Mouse (Mus musculus) thymus, postnatal 36 days (tissue): Measurements from ENCODE around the gene Ppfia1.
A peak's percentile ranks its signal among the peaks of the same experiment; 100 is the strongest.

ENCODE experiments used
- DNase-seq, 2 experiments: peaks; one replicate each; pipeline ENCODE4 v3.0.0; 2022; ENCODE audit warnings: mixed read lengths in 2 of 2

Ppfia1 gene

DNA sequence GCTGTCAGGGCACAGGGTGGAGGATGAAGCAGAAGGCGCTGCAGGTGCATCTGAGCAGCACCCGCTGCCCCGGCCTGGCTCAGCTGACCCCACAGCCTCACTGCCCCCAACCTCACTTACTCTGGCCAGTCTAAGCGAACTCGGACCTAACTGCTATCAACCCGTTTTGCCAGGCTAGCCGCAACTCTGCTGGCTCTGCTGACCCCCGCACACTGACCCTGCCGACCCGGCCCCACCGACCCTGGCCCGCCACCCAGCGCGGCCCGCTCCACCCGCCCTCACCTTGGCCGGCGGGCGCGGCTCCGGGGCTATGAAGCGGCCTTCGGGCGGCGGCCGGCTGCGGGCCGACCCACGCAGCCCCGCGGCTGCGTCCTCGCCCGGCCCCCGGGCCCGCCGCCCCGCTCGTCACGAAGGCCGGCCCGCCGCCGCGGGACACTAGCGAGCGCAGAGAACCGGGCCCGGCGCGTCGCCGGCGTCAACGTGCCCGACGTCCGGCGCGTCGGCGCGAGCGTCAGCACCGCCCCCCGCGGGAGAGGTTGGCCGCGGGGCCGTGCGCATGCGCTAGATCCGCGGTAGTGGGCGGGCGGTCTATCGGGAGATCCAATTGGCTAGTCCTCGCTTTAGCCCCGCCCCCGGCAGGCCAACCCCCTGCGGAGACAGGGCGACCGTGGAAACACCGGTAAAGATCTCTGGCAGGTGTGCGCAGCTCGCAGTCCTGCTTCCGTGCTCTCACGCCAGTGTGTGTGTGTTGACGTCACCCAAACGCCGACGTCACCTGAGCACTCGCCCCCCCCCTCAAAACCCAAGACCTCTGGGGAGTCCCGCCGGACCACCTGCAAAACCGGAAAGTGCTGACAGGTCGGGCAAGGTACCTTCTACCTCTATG, at the start of gene Ppfia1:
Gene Ppfia1 (minus strand): TSS at position 493 of the 886 bp plus-strand sequence.
- DNase-seq: peak; percentile 99

DNA sequence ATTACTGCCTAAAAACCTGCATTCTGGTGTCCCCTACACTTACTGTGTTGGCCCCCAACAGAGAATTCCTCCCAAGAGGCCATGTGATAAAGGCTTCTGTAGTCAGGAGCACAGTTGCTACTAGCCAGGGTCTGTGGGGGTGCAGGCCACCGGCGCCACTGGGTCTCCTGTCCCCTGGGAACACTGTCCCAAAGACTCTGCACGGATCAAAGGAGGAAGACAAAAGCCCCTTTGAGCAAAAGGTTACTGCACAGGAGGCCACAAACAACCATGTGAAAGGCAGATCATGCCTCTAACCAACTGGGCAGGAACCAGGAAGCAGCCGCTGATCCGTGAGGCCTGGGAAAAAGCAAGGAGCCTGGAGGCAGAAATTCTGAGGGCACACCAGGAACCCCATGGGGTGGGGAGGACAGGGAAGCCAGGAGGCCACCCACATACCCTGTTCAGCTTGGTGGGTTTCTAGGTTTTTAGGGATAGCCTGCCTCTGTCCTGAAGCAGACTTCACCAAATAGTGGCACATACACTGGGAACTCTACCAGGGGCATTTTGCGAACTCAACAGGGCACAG, 46.9 kb upstream of the Ppfia1 start:
- DNase-seq: no peak

DNA sequence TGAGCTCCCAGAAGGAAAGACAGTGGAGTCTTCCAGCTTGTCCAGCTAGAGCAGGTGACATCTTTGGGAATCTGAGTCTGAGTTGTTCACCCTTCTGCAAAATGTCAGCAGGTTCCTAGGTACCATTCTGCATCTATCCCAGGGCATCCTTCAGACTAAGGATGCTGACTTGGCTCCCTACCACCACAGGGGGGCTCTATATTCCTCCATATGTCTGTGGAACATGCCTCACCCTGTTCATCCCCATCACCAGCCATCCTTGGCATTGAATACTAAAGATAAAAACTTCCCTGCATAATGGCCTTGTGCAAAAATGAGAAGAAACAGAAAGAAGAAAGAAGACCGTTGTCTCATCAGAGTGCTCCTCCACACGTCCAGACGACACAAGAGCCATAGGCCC, 36.0 kb upstream of the Ppfia1 start:
- DNase-seq: no peak

DNA sequence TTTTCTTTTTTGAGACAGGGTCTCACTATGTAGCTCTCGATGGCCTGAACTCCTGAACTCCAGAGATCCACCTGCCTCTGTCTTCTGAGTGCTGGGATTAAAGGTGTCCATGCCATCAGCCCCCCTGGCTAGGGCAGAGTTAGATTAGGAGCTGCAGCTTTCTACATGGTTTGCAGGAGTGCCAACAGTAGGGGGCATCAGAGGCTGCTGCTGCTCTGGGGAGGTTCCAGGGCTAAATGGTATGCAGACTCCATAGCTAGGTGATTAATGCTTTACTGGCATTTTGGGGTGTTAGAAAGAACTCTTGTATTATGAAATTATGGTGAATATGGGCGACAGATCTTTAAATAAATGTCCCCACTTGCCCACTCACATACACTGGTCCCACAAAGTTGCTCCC, 33.8 kb upstream of the Ppfia1 start:
- peak in 1 of 2 experiments; percentile 18 for DNase-seq

DNA sequence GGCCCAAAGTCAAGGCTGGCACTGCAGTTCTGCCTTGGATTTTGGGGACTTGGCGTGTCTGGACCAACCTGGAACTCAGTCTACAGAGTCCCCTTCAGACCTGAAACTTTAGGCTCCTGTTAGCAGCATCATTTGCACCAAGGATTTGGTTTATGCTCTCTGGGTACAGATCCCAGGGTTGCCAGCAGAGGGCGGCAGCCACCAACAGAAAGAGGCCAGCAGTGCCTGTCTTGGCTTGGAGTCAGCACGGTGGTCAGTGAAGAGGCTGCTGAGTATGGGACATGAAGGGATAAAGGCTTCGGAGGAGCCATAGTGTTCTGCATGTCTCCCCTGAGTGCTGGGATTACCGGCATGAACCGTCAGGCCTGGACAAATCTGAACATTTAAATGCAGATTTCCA, 32.1 kb upstream of the Ppfia1 start:
- peak; percentile 48 for DNase-seq

DNA sequence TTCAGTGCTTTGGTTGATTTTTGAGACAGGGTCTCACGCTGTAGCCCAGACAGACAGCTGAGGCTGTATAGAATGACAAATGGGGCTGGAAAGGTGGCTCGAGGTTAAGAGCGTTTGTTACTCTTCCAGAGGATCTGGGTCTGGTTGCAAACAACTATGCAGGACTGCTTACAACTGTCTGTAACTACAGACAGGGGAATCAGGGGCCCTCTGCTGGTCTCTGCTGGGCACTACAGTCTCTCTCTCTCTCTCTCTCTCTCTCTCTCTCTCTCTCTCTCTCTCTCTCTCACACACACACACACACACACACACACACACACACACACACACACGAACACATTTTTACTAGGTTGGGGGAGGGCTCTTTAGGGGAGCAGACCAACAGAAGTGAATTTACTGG, 30.1 kb upstream of the Ppfia1 start:
- peak; percentile 55 to 58 for DNase-seq

DNA sequence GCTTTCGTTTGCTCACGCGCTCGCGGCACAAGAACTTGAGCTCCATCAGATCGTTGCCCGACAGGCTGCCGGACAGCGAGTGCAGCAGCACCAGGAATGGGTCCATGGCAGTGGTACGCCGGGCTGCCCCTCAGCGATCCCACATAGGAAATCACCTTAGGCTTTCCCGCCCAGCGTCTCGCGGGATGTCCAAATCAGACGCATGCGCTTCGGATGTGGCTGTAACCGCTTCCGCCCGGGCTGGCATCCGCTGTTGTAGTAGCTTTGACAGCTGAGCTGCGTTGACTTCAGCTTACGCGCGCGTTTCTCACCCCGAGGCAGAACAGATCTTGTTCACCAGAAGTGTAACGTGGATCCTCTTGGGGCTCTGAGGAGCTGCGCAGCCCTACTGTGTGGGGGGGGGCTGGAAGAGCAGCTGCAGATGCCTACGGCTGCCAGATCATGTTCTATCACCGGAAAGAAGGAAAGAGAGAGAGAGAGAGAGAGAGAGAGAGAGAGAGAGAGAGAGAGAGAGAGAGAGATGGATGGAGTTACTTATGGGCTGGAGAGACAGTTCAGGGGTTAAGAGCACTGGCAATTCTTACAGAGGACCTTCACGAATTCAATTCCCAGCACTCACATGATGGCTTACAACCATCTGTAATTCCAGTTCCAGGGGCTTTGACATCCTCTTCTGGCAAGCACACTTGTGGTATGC, 28.9 kb upstream of the Ppfia1 start, which contains the start of gene Fadd:
Gene Fadd (minus strand): TSS at position 180 of the 697 bp plus-strand sequence.
- DNase-seq: peak; percentile 94 to 95

DNA sequence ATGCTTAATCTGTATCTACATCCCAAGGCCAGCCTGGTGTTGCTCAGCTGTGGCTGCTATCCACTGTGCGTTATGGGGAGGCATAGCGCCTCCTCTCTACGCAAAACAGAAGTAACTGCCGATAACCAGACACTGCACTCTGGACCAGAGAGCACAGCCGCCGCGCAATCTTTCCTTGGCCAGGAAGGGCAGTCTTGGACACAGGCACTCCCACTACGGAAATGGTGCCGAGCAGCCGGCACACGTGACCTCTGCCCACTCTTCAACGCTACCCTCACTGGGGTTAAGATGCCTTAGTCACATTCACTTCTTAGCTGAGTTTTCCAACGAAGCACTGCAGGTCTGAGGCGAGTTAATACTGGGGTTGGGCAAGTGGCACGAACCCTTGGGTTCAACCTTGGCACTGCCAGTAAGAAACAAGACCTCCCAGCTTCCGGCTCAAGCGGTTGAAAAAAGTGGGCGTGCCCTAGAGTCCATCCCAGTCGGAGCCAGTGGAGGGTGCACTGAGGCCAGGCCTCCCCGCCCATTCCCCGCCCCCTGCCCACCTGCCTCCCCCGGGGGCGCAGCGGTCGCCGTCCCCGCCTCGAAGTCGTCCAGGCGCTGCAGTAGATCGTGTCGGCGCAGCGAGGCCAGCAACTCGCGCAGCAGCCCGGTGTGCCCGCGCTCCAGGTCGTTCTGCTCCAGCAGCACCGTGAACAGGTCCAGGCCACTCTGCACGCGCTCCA, 28.2 kb upstream of the Ppfia1 start:
- DNase-seq: peak; percentile 79 to 86

DNA sequence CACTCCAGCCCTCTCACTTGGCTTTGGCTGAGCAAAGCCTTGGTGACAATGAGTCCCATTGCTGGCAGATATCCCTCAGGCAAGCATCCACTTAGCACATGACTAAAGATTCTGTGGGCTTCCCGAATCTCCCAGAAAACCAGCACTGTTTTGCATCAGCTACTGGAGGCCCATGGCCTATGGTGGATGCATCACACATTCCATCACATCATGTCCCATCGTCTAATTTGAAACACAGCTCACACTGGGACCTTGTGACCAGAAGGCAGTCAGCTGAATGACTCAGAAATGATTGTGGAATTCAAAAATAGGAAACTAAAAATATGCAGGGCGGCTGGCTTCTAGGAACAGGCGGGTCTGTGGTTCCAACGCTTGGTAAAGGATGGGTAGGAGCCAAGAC, 24.3 kb upstream of the Ppfia1 start:
- no peak for DNase-seq

DNA sequence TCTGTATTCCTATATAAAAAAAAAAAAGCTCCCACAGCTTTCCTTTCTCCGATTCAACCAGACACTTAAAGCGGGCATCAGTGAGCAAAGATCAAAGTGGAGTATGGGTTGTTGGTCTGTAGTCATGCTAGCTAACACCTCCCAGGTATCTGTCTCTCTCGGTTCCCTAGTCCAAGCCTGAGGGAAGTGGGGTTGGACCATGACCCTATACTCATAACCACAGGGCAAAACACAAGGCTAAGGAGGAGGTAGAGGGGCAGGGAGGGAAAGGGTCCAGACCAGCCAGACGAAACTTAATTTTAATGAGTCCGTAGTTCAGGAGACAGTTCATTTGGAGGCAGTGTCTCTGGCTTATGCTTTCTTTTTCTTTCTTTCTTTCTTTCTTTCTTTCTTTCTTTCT, 18.7 kb upstream of the Ppfia1 start:
- no peak for DNase-seq

DNA sequence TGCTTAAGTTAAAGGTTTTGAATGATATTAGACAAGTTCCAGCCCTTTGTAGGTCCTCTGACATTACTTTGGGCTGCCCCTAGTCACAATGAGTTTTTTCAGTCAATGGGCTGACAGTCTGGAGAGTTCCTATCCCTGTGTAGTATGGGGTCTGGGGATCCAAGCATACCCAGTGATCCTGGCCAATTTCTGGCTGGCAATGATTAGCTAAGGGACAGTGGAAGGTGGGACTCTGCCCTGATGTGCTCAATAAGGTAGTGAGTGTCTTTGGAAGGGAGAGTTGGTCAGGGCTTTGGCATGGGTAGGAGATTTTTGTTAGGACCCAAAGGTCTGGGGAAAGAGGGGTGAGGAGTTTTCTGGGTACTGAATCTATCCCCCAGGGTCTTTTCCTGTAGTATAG, 18.1 kb upstream of the Ppfia1 start:
- no peak for DNase-seq

DNA sequence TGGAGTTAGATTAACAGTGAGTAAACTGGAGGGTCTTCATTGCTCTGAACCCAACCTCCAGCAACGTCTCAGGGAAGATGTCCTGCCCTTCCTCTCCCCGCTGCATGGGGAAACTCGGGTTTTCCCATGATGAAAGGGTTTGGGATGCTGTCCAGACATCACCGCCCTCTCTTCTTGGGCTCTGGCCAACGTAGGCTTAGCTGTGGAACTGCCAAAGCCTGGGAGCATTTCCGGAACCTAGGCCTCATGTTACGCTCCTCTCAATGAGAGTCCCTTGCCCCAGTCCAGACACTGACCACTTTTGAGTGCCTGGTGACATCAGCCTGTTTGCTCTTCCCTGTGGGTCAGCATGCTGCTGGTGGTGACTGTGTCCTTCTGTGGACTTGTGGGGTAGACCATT, 15.9 kb upstream of the Ppfia1 start:
- no peak for DNase-seq

DNA sequence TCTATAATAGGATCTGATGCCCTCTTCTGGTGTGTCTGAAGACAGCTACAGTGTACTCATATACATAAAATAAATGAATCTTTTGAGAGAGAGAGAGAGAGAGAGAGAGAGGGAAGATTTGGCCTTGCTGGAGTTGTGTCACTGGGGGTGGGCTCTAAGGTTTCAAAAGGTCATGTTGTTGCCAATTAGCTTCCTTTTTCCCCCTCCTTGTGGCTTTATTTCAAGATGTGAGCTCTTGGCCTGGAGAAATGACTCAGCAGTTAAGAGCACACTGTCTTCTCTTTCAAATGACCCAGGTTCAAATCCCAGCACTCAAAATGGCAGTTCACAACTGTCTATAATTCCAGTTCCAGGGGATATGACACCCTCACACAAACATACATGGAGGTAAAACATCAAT, 14.6 kb upstream of the Ppfia1 start:
- DNase-seq: no peak

DNA sequence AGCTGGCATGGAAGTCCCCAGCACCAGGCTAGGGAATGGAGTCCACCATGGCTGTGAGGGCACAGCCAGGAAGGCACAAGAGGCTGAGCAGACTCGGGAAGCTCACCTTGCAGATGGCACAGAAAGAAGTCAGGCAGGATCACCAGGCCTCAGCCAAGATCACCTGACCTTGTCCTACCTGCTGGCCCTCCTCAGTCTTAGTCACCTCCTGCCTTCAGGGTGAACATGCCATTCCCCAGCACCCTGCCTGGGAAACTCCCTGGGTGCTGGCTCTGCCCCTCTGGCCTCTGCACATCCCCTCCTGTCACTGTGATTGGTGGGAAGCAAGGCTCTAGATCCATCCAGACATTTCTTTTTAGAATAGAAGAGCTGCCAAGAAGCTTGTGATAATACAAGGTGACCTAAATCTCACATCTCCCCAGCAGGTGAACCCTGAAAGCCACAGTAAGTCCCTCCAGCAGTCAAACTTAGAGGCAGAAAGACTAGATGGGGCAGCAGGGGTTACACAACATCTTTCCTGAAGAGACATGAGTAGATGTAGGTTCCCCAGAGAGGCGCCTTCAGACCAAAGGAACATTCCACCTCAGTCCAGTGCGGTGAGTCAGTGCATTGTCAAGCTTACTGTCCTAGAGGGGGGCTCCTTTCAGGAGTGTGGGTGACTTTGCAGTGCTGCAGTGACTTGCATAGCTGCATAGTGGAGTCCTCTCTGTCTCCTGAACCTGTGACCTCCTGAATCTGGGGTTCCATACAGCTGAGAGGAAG, 13.6 kb upstream of the Ppfia1 start:
- no peak for DNase-seq

DNA sequence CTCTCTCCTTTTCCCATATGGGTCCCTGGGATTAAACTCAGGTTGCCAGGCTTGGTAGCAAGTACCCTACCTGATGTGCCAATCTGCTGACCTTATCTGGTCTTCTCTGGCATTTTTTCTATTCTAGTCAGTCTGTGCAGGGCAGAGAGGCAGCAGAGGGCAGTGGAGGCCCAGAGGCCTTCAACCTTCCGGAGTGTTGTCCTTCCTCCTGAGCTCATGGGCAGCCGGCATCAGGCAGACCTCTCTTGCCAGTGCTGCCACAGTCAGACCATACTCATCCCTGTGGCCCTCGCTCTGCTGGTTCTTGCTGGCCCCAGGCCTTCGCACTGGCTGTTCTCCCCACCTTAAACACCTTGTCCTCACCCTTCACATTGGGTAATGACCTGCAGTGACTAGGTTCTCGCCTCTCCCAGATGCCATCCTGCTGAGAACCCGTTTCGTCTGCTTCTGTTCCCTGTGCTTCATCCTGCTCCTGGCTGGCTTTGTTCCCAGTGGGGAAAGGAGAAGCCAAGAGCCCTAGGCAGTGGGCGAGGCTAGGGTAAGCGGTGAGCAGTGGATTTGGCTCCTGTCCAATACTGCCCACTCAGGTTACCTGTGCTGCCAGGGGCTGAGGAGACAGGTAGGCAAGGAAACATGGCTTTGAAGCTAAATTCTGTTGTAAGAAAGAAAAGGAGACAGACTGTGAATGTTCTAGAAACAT, 10.1 kb upstream of the Ppfia1 start:
- DNase-seq: no peak

DNA sequence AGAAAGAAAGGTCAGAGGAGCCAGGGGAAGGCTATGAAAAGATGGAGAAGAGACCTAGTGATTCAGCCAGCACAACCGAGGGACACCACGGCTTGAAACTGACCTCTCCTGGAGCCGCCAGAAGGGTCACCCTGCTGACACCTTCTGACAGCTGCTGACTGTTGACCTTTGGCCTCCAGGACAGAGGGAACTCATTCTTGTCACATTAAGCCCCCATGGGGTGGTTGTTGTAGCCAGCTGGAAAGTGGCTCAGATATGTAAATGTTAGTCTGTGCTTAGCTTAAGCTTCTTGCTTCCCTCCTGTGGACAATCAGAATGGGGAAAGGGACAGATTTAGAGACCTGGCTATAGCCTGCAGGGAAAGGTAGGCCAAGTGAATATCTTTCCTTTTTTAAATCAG, 8.5 kb upstream of the Ppfia1 start:
- DNase-seq: no peak

DNA sequence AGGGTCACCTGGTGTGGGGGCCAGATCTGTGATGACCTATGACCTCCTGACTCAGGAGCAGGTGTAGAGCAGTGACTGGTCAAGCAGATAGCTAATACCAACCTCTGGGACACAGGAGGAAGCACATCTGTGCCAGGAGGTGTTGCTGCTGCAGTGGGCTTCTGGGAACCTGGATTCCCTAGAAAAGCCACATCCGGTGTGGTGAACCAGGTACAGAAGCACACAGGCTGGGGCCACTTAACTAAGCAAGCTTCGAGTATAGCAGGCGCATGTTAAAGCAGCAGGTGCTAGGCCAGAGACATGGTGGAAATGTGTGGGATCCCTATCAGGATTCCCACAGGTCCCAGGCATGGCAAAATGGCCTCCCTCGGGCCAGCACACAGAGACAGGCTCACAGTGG, 7.1 kb upstream of the Ppfia1 start:
- peak; percentile 27 to 59 for DNase-seq

DNA sequence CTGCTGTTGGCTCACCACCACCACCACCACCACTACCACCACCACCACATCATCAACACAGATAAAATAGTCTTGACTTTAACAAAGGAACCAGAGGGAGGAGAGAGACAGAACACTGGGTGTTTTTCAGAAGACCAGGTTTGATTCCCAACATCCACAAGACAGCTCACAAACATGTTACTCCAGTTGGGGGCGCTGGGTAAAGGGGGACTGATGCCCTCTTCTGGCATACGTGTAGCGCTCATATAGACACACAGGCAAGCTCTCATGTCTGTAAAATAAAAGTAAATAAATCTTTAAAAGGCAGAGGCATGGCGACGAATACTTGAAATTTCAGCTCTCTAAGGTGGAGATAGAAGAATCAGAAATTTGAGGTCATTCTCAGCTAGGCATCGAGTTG, 5.0 kb upstream of the Ppfia1 start:
- no peak for DNase-seq

DNA sequence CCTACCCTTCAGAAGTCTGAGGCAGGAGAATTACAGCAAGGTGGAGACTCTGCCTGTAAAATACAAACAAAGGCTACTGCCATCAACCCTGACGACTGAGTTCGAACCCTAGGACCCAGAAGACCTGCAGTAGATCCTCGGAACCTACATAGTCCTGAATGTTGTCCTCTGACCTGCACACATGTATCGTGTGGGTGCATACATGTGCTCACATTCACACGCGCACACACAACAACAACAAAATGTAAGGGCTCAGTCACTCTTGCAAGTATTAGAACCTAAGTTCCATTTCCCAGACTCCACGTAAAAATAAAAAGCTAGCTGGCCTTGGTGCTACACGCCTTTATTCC, 569 bp upstream of the Ppfia1 start:
- no peak for DNase-seq

DNA sequence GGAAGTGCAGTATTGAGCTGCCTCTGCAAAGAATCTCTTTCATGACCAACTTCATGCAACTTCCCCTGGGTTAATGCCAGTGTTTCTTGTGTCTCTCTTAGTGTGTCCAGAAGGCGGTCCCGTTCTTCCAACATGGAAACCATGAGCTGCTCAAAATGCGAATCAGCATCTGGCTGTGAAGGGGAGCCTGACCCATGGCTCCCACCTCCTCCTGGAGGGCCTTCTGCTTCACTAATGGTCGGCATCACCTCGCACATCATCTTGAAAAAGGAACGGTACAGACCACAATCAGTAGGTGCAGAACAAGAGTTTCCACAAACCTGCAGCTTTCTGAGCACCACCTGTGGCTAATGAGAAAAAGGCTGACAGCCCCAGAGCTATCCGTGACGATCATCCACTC, 1.3 kb downstream of the Ppfia1 start:
- no peak for DNase-seq

DNA sequence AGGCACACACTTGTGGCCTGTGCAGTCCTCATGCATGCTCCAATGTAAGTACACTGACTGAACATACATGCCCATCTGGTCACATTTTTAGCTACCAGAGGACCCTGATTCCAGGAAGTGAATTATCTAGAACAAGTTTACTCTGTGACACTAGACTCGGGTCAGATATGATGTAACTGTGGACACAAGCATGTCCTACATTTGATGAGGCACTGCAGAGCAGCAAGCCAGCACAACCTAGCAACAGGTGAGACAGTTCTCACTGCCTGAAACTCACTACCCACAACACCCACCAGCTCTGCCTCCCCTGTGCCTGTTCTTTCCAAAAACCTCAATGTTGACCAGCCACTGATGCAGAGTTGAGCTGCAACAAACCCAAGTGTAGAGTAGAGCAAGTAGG, 2.7 kb downstream of the Ppfia1 start:
- DNase-seq: no peak
